Mouse (Mus musculus) megakaryocyte-erythroid progenitor cell, adult 5 weeks (primary cell): ENCODE results near the gene Grin3a. TPM values are rescaled to one million over a fixed set of nuclear protein-coding genes. Genes with fewer than 3 reads are reported as not detected.

Experiments
- polyA plus RNA-seq: library from polyadenylated mRNA; stranded (reverse); fragments of >175 nt; gene quantifications from 2 replicates; pipeline ENCODE4 v1.2.3, GENCODE M21; 2012

Grin3a gene
- 0.02 TPM in 1 of 2 replicates, not detected in the other for polyA plus RNA-seq

GRCm38 (mm10) chr4:49845612-49845985, at the start of gene Grin3a:
TSS of gene Grin3a (minus strand) at chr4:49845744.

GRCm38 (mm10) chr4:49681812-49682211, 163.7 kb downstream of the Grin3a start, which contains the start of gene Ppp3r2:
TSS of gene Ppp3r2 (minus strand) at chr4:49682024.

GRCm38 (mm10) chr4:49631319-49632138, 214.0 kb downstream of the Grin3a start, which contains the start of gene Rnf20:
TSS of gene Rnf20 (plus strand) at chr4:49632006.

Other genes with a start within 250 kb of the Grin3a start
- 1.2 and 1.6 TPM in 2 replicates for gene Tmem246, start 247.9 kb downstream of the Grin3a start, polyA plus RNA-seq
- gene Rnf20, start 213.7 kb downstream of the Grin3a start, polyA plus RNA-seq, result 26.2 and 32.7 TPM in 2 replicates
- not detected in 2 replicates for gene Ppp3r2, start 163.7 kb downstream of the Grin3a start, polyA plus RNA-seq